Mouse (Mus musculus) neural tube, postnatal 0 days (tissue): ENCODE results near the gene 2210407C18Rik. TPM values are rescaled to one million over a fixed set of nuclear protein-coding genes. Genes with fewer than 3 reads are reported as not detected.

Experiments used
- polyA plus RNA-seq: library from polyadenylated mRNA; unstranded; fragments of >200 nt; fragmentation: Nextera tagmentation; extraction: Ambion mirVana; gene quantifications from 2 replicates; pipeline ENCODE4 v1.2.1, GENCODE M21; 2015

The 2210407C18Rik gene
- polyA plus RNA-seq = not detected in 2 replicates

DNA sequence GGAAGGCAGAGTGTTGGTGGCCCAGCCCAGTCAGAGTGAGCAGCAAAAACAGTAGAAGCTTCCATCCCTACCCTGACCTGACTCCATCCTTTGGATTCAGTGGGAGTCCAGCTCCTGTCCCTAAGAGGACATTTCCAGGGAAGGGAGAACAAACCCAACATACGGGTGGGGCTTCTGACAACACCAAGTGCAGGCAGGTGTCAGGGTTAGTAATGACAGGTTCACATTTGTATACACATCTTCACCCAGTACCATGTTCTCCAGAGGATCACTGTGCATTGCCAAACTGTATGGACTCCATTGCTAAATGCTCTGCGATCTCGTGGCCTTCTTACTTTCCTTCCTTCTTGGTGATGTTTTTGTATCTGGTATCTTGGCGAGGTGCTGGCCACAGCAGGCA, at the start of gene 2210407C18Rik:
Gene 2210407C18Rik (minus strand): TSS at position 101 of the 400 bp plus-strand sequence.

GRCm38 (mm10) chr11:58658596-58658995, 42.7 kb upstream of the 2210407C18Rik start, which contains the start of gene Olfr322:
Gene Olfr322 (plus strand): TSS chr11:58658782.

GRCm38 (mm10) chr11:58640272-58640867, 24.5 kb upstream of the 2210407C18Rik start, which contains the start of gene Trim58:
Gene Trim58 (plus strand): TSS chr11:58640465.

DNA sequence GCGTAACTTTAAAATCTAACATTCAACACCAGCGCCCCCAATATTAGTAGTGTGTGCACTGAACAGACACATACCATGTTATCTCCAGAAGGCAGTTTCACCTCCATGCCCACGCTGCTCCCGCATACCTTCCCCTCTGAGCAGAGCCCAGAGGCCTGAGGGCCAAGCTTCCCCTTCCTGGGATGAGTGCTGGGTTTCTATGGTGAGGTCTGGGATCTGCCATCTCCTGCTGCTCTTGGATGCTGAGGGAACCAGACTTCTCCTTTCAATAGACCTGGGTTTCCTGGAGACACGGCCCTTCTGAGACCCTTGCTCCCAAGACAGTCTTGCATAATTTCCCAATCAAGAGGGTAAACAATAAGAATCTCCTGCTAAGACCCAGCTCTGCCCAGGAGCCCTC, 14.5 kb upstream of the 2210407C18Rik start, which contains the start of gene Olfr323:
Gene Olfr323 (minus strand): TSS at position 101 of the 400 bp plus-strand sequence.

GRCm38 (mm10) chr11:58594814-58595213, 21.1 kb downstream of the 2210407C18Rik start, which contains the start of gene Olfr324:
Gene Olfr324 (plus strand): TSS chr11:58595114.

DNA sequence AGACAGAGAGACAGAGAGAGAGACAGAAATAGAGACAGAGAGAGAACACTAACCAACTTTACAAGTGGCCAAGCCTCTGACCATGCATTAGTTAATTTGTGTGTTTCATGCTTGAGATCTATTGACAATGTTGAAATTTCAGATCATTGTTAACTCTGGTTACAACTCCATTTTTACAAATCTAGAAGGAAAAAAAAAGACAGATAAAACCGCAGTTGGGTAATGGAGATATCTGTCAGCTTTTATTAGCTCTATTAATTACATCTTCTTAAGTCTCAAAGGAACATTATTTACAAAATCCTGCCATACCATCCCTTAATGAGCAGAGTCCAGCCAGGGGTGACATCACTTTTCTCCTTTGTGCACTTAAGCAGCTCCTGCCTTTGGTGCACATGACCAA, 38.4 kb downstream of the 2210407C18Rik start, which contains the start of gene Olfr325:
Gene Olfr325 (plus strand): TSS at position 301 of the 400 bp plus-strand sequence.

DNA sequence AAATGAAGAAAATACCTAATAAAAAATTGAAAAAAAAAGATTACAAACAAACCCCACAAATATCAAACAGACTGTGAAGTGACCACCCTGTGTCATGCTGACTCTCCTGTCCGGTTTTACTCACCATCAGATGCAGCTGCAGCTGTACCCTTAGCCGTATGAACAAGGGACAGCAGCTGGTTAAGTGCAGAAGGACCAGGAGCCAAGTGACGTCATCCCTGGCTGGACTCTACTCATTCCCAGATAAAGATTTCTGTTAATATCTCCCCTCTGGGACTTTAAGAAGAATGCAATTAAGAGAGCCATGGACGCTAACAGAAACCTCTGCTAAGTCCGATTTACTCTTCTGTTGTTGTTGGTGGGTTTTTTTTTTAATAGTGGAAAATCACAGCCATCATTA, 45.5 kb downstream of the 2210407C18Rik start, which contains the start of gene Olfr224:
Gene Olfr224 (minus strand): TSS at position 149 of the 400 bp plus-strand sequence.

Other genes starting within 250 kb of the 2210407C18Rik start
- gene Lypd8, start 237.0 kb downstream of the 2210407C18Rik start, polyA plus RNA-seq = not detected in 2 replicates
- not detected in 2 replicates for gene 1810065E05Rik, start 195.0 kb downstream of the 2210407C18Rik start, polyA plus RNA-seq
- gene Gm12253, start 183.5 kb downstream of the 2210407C18Rik start, polyA plus RNA-seq = not detected in 2 replicates
- gene Lypd9, start 163.2 kb downstream of the 2210407C18Rik start, polyA plus RNA-seq = not detected in 2 replicates
- gene Olfr30, start 153.8 kb downstream of the 2210407C18Rik start, polyA plus RNA-seq = not detected in 2 replicates
- not detected in 2 replicates for gene Olfr332, start 123.5 kb downstream of the 2210407C18Rik start, polyA plus RNA-seq
- not detected in 2 replicates for gene Olfr331, start 113.5 kb downstream of the 2210407C18Rik start, polyA plus RNA-seq
- 0.17 TPM in 1 of 2 replicates, not detected in the other for gene Olfr330, start 81.2 kb downstream of the 2210407C18Rik start, polyA plus RNA-seq
- 0.04 and 0.08 TPM in 2 replicates for gene Olfr329-ps, start 69.7 kb downstream of the 2210407C18Rik start, polyA plus RNA-seq
- 0.12 and 0.18 TPM in 2 replicates for gene Olfr328, start 60.4 kb downstream of the 2210407C18Rik start, polyA plus RNA-seq
- 0.09 and 0.23 TPM in 2 replicates for gene Olfr224, start 45.5 kb downstream of the 2210407C18Rik start, polyA plus RNA-seq
- gene Olfr325, start 38.3 kb downstream of the 2210407C18Rik start, polyA plus RNA-seq = not detected in 2 replicates
- 0.21 and 0.41 TPM in 2 replicates for gene Olfr324, start 21.0 kb downstream of the 2210407C18Rik start, polyA plus RNA-seq
- not detected in 2 replicates for gene Olfr323, start 14.4 kb upstream of the 2210407C18Rik start, polyA plus RNA-seq
- 0.46 and 0.47 TPM in 2 replicates for gene Trim58, start 24.4 kb upstream of the 2210407C18Rik start, polyA plus RNA-seq
- gene Olfr322, start 42.7 kb upstream of the 2210407C18Rik start, polyA plus RNA-seq = not detected in 2 replicates
- not detected in 2 replicates for gene Olfr320, start 65.0 kb upstream of the 2210407C18Rik start, polyA plus RNA-seq
- gene Olfr319, start 83.1 kb upstream of the 2210407C18Rik start, polyA plus RNA-seq = not detected in 2 replicates
- not detected in 2 replicates for gene Olfr318, start 107.9 kb upstream of the 2210407C18Rik start, polyA plus RNA-seq
- gene Olfr317, start 123.1 kb upstream of the 2210407C18Rik start, polyA plus RNA-seq = not detected in 2 replicates
- not detected in 2 replicates for gene Olfr316, start 136.7 kb upstream of the 2210407C18Rik start, polyA plus RNA-seq
- gene Olfr315, start 157.1 kb upstream of the 2210407C18Rik start, polyA plus RNA-seq = not detected in 2 replicates
- not detected in 2 replicates for gene Olfr314, start 166.9 kb upstream of the 2210407C18Rik start, polyA plus RNA-seq
- 15.4 and 16.6 TPM in 2 replicates for gene Fam183b, start 185.9 kb upstream of the 2210407C18Rik start, polyA plus RNA-seq
- gene Olfr313, start 198.9 kb upstream of the 2210407C18Rik start, polyA plus RNA-seq = not detected in 2 replicates
- gene Olfr312, start 213.2 kb upstream of the 2210407C18Rik start, polyA plus RNA-seq = not detected in 2 replicates
- gene Olfr311, start 223.2 kb upstream of the 2210407C18Rik start, polyA plus RNA-seq = not detected in 2 replicates
- 10.6 and 13.8 TPM in 2 replicates for gene Gm12258, start 231.1 kb upstream of the 2210407C18Rik start, polyA plus RNA-seq